Mouse (Mus musculus): ENCODE data around the gene Erich3.
"Not testable (repeated sequence)": the region's sequence is repeated elsewhere in the genome, so short reads cannot be mapped to it uniquely, and the experiment has no call there.

Gene Erich3

GRCm38 (mm10) chr3:154663545-154663944 is at the start of gene Erich3:
TSS of gene Erich3 (plus strand) at chr3:154663859.
- in situ Hi-C loops (cut with MboI): no loop called here

GRCm38 (mm10) chr3:154614771-154615170 is 48.9 kb upstream of the Erich3 start:
- in situ Hi-C loops (cut with MboI): no loop called here

GRCm38 (mm10) chr3:154615304-154615703 is 48.4 kb upstream of the Erich3 start:
- in situ Hi-C loops (cut with MboI): no loop called here

GRCm38 (mm10) chr3:154616106-154616505 is 47.6 kb upstream of the Erich3 start:
- in situ Hi-C loops (cut with MboI): no loop called here

- in situ Hi-C loops (cut with MboI): no loop called here
Observed at GRCm38 (mm10) chr3:154628284-154628683, 35.4 kb upstream of the Erich3 start.

- in situ Hi-C loops (cut with MboI): not testable (repeated sequence)
Observed at GRCm38 (mm10) chr3:154631281-154631680, 32.4 kb upstream of the Erich3 start.

GRCm38 (mm10) chr3:154633091-154633490 is 30.6 kb upstream of the Erich3 start:
- in situ Hi-C loops (cut with MboI): no loop called here

GRCm38 (mm10) chr3:154646638-154647442 is 16.8 kb upstream of the Erich3 start:
- in situ Hi-C loops (cut with MboI): no loop called here

- in situ Hi-C loops (cut with MboI): no loop called here
Observed at GRCm38 (mm10) chr3:154647443-154647780, 16.2 kb upstream of the Erich3 start.

- in situ Hi-C loops (cut with MboI): no loop called here
Observed at GRCm38 (mm10) chr3:154649411-154650285, 14.0 kb upstream of the Erich3 start.

- in situ Hi-C loops (cut with MboI): no loop called here
Observed at GRCm38 (mm10) chr3:154651192-154651821, 12.4 kb upstream of the Erich3 start.

GRCm38 (mm10) chr3:154652581-154653420 is 10.9 kb upstream of the Erich3 start:
- in situ Hi-C loops (cut with MboI): no loop called here

- in situ Hi-C loops (cut with MboI): no loop called here
Observed at GRCm38 (mm10) chr3:154653454-154653853, 10.2 kb upstream of the Erich3 start.

GRCm38 (mm10) chr3:154654284-154654683 is 9.4 kb upstream of the Erich3 start:
- in situ Hi-C loops (cut with MboI): no loop called here

- in situ Hi-C loops (cut with MboI): no loop called here
Observed at GRCm38 (mm10) chr3:154654901-154655300, 8.8 kb upstream of the Erich3 start.

GRCm38 (mm10) chr3:154655711-154656110 is 7.9 kb upstream of the Erich3 start:
- in situ Hi-C loops (cut with MboI): no loop called here

GRCm38 (mm10) chr3:154663976-154664581 is 420 bp downstream of the Erich3 start:
- in situ Hi-C loops (cut with MboI): no loop called here

- in situ Hi-C loops (cut with MboI): no loop called here
Observed at GRCm38 (mm10) chr3:154664636-154665035, 977 bp downstream of the Erich3 start.

- in situ Hi-C loops (cut with MboI): no loop called here
Observed at GRCm38 (mm10) chr3:154668485-154668884, 4.8 kb downstream of the Erich3 start.

GRCm38 (mm10) chr3:154670584-154670983 is 6.9 kb downstream of the Erich3 start:
- in situ Hi-C loops (cut with MboI): no loop called here

- in situ Hi-C loops (cut with MboI): no loop called here
Observed at GRCm38 (mm10) chr3:154671013-154671412, 7.4 kb downstream of the Erich3 start.
